Mouse (Mus musculus) kidney, postnatal 10 days (tissue): ENCODE measurements at regions not wholly inside any gene's neighbourhood (a gene's known extent, or its start where the extent isn't known, plus 50 kb on each side); places are given as distances from the start of the nearest gene placed in this dataset.

ENCODE experiments used
- DNase-seq: peaks from one replicate; pipeline ENCODE4 v3.0.0; 2021; ENCODE audit warnings: mixed read lengths

DNA sequence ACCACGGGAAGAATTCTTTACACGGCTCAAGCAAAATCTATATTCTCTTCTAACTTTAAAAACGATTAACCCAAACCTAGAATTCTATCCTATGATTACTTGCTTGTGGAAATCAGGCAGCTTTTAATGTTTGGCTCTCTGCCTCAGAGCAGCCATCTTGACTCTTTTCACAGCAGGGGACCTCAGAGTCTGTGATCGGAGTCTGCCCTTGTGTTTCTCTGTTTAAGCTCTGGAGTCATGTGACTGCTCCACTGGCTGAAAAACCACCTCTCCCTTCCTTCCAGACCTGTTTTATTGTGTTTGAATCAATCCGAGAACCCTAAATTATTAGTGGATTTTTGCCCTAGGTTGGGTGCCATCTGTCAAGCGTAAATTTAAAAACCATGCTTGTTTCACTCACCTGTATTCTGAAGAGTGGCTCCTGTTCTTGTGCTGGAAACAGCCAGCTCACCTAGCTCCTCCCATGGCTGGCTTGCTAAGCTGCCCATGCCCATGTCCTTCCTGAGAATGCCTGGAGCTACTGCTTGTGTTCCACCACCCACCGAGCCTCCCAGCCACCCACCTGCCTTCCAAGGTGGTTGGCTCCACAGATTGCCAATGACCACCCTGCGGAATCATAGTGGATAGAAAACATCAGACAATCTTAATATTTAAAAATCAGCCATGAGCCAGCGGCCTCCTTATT, 62.6 kb downstream of the Perp start:
- DNase-seq: no peak

DNA sequence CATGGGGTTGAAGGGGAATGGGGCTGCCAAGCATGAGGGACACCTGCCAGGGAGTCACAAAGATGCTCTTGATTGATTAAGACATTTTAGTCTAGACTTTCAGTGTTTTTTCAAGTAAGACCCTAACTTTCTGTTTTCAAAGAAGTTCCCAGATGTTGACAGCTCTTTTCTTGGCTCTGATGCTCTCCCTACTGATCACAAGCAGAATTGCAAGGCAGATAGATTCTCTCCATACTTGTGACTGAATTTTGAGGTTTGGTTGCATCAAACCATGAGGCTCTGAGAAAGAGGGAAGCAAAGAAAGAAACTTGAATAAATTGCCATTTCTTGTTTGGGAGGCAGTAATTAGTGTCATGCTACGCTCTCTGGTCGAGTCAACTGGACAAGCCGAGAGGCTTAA, 64.5 kb downstream of the Perp start:
- no peak for DNase-seq

DNA sequence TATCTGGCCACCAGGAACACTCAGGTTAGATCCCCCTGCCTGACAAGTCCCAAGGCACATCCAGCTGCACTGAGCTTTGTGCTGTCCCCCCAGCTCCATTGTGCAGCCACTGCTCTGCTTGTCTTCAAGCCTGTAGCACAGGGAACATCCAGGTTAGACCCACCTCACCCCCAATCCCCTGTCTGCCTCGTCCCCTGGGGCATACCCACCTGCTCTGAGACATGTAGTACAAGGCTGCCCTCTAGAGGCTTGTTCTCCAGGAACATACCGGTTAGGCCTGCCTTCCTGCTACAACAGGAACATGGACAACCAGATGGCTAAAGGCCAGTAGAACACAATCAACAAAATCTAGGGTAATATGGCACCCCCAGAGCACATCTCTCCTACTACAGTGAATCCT, 66.1 kb downstream of the Perp start:
- DNase-seq: peak; percentile 44

DNA sequence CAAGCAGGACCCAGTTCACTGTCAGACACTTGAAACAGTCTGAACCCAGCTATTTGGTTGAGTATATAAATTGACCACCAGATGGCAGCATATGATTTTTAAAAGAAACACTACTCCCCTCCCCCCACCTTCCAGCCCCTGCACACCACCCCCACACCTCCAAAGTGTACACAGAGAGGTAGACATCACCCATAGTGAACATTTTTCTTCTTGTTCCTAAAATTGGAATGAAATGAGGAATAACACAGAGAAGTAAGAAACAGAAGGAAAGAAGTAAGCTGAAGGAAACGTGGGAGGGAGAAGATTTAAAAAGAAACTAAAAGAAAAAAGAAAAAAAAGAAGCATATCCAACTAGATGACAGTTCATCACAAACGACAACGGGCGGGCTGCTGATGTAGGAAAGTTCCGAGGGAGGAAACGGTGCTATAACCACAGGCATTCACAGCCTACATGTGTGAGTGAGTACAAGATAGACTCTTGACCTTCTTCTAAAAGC, 72.3 kb downstream of the Perp start:
- no peak for DNase-seq

DNA sequence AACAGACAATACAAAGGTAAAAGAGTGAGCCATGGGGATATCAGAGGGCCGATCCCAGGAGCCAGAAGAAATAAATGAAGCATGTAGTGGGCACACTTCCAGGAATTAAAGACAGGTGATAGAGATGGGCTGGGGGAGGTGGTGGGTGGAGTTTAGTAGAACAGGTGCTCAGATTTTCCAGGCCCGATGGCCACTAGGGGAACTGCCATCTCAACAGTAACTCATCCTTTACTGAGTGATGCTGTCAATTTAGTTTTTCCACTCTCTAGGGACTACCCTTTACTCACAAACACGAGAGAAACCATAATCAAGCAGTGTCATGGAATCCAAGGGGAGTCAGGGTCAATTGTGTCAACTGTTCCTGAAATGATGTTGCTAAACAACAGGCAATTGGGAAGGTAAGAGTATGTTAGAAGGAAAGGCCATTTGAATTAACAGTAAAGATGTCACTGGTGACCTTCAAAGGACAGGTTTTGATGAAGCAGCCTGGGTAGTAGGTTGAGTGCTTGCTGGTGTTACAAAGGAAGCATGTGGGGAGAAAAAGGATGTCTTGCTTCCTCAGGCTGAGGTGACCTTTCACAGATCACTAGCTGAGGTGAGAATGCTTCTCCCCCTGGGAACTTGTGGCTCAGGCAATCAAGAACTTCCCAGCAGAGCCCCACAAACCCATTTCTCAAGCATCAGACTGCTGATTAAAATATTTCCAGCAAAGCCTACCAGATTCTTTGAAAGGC, 78.4 kb downstream of the Perp start:
- no peak for DNase-seq

DNA sequence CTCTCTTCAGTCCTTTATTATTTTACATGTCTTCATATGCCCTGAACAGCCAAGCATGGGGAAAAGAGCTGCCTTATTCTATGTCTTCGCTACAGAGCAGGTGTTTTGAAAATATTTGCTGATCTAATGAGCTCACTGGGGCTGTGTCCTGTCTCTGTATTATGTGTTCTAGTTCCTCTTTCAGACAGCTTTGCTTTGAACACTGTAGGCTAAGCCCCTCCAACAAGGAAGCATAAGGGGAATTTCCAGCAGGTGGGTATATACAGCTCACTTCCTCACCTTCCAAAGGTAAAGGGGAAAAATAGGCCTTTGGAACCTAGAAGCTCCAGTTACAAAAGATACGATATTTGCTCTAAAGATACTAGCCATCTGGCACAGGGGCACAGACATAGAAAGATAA, 83.0 kb downstream of the Perp start:
- no peak for DNase-seq

DNA sequence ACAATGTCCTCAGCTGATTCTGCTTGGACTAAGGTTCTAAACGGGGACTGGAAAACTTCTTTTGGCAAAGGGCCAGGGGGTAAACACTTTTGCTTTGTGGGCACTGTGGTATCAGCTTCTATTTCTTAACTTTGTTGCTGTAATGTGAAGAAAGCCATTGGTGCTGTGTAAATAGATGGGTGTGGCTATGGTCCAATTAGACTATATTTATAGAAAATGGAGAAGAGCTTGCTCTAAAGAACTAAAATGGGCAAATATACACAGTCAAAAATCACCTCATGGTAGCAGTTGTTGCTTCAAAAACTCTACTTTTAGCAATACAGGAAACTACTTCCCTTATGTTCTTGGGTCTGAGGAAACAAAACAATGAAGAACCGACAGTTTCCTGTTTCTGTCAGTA, 84.1 kb downstream of the Tnfaip3 start:
- DNase-seq: no peak

DNA sequence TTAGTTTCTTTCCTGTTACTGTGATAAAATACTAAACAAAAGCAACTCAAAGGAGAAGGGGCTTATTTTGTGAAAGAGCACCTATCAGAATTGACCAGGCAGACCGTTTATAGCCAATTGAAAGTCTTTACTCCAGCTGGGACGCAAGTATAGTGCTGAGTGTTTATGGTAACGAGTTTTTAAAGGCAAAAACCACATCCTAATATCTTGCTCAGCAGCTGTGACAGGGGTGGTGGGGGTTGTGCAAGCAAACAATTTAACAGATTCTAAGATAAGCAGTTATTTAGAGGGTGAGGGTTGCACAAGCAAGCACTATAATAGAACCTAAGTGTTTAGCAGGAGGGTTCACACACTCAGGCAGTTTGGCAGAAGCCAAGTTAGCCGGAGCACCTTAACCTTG, 74.0 kb downstream of the Tnfaip3 start:
- no peak for DNase-seq

DNA sequence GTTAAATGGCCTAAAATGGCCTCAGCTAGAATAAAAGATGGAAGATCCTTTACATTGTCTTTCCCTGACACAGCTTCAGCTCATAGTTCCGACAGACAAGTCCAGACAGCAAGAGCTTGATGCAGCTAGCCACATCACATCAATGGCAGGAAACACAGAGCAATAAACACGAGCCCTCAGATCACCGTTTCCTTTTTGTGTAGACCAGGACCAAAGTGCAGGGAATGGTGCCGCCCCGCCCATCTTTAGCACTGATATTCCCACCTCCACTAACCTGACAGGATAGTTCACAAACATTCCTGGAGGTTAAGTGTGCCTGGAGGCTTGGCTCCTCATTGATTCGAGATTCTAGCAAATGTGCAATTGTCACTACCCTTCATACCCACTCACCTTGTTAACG, 73.5 kb downstream of the Tnfaip3 start:
- DNase-seq: no peak

DNA sequence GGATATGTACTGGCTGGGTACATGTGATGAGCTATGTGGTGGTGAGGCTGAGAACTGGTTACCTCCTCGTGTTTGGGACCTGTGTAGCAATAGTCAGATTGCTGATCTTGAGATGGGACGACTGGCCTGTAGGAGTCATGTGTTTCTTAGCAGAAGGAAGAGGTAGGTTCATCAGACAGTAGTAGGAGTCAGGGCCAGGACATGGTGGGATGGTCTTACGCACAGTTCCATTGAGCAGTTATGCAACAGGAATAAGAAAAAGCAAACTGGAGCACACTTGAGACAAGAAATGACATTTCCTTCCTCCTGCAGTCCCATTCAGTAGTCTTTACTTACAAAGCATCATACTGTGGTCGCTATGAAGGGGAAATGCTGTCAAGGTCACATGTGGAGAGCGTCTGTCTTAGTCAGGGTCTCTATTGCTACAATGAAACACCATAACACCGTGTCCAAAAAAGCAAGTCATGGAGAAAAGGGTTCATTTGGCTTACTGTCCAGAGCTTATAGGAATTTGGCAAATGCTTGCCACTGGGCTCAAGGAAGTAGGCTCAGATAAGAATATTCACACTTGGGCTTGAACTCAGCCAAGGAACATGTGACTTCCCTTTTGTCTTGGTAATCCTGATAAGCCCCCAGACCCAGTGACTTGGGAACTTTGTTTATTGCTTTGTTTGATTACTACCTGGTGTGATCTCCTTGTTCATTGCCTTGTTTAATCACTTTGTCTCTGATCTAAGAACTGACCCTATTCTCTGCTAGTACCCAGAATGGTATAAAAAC, 72.0 kb downstream of the Tnfaip3 start:
- DNase-seq: no peak

DNA sequence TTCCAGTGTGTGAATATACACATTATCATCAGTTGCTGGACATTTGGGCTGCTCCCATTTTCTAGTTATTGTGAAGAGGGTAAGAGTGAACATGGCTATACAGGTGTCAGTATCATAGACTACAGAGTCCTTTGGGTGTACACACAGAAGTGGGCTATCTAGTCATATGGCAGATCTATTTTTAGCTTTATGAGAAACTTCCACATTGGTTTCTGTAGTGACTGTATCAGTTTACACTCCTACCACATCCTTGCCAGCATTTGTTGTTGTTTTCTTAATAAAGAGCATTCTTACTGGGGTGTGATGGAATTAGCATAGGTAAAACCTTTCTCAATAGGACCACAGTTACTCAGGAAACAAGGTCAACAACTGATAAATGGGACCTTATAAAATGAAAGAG, 68.7 kb downstream of the Tnfaip3 start:
- DNase-seq: no peak
